Mouse (Mus musculus): Measurements from ENCODE around the gene Gm9913. TPM values are rescaled to one million over a fixed set of nuclear protein-coding genes. Genes with fewer than 3 reads are reported as not detected.

Gene Gm9913
- polyA plus RNA-seq, 1 experiment: 0.05 TPM

GRCm38 (mm10) chr2:125512544-125512943 is 7.7 kb downstream of the Gm9913 start:
- Histone ChIP-seq H3K27ac (ENCODE audit: insufficient read depth, low read length) (no peak overlapping the region), H3K4me3 (replicated peaks; ENCODE audit: insufficient read depth, low read depth, low read length) (no peak overlapping the region), H3K27me3 (ENCODE audit: control insufficient read depth, insufficient read depth, low read length) (no peaks in the 10 kb centered on the region; the same call in 1 of the 2 replicates), H3K4me1 (ENCODE audit: control insufficient read depth, insufficient read depth, low read length) (no peaks in the 10 kb centered on the region)
- 92% methylated on average over 4 of the region's 4 CpGs for WGBS
- TF ChIP-seq POLR2A (IDR thresholded peaks at IDR 0.05; ENCODE audit: borderline replicate concordance, insufficient read depth, low read length): no peak
- TF ChIP-seq CTCF (IDR thresholded peaks at IDR 0.05; ENCODE audit: borderline replicate concordance, insufficient read depth, low read depth, low read length): no peak
- no peak for DNase-seq

- TF ChIP-seq POLR2A (IDR thresholded peaks at IDR 0.05; ENCODE audit: borderline replicate concordance, insufficient read depth, low read length) (no peak), CTCF (IDR thresholded peaks at IDR 0.05; ENCODE audit: borderline replicate concordance, insufficient read depth, low read depth, low read length) (no peak)
- no peaks in the 10 kb centered on the region for H3K4me1 ChIP-seq (ENCODE audit: control insufficient read depth, insufficient read depth, low read length)
- DNase-seq: no peak
- H3K4me3 ChIP-seq (replicated peaks; ENCODE audit: insufficient read depth, low read depth, low read length): no peak overlapping the region
- 69% methylated on average over 3 of the region's 3 CpGs for WGBS
- H3K27me3 ChIP-seq (ENCODE audit: control insufficient read depth, insufficient read depth, low read length): no peaks in the 10 kb centered on the region; the same call in 1 of the 2 replicates
- no peak overlapping the region for H3K27ac ChIP-seq (ENCODE audit: insufficient read depth, low read length)
Measured at GRCm38 (mm10) chr2:125514391-125514790, 9.5 kb downstream of the Gm9913 start.

- Histone ChIP-seq H3K27me3 (ENCODE audit: control insufficient read depth, insufficient read depth, low read length) (no peaks in the 10 kb centered on the region; the same call in 1 of the 2 replicates), H3K4me1 (ENCODE audit: control insufficient read depth, insufficient read depth, low read length) (no peaks in the 10 kb centered on the region), H3K4me3 (replicated peaks; ENCODE audit: insufficient read depth, low read depth, low read length) (no peak overlapping the region), H3K27ac (ENCODE audit: insufficient read depth, low read length) (no peak overlapping the region)
- WGBS: 74% methylated on average over 12 of the region's 12 CpGs
- DNase-seq: no peak
- no peak for TF ChIP-seq POLR2A (IDR thresholded peaks at IDR 0.05; ENCODE audit: borderline replicate concordance, insufficient read depth, low read length)
- no peak for TF ChIP-seq CTCF (IDR thresholded peaks at IDR 0.05; ENCODE audit: borderline replicate concordance, insufficient read depth, low read depth, low read length)
Measured at GRCm38 (mm10) chr2:125515291-125516057, 10.6 kb downstream of the Gm9913 start.

- TF ChIP-seq POLR2A (IDR thresholded peaks at IDR 0.05; ENCODE audit: borderline replicate concordance, insufficient read depth, low read length) (no peak), CTCF (IDR thresholded peaks at IDR 0.05; ENCODE audit: borderline replicate concordance, insufficient read depth, low read depth, low read length) (no peak)
- WGBS: 48% methylated on average over 4 of the region's 4 CpGs
- DNase-seq: no peak
- no peaks in the 10 kb centered on the region for H3K4me1 ChIP-seq (ENCODE audit: control insufficient read depth, insufficient read depth, low read length)
- H3K27ac ChIP-seq (ENCODE audit: insufficient read depth, low read length): no peak overlapping the region
- H3K27me3 ChIP-seq (ENCODE audit: control insufficient read depth, insufficient read depth, low read length): no peaks in the 10 kb centered on the region; the same call in 1 of the 2 replicates
- H3K4me3 ChIP-seq (replicated peaks; ENCODE audit: insufficient read depth, low read depth, low read length): no peak overlapping the region
Measured at GRCm38 (mm10) chr2:125516594-125516993, 11.7 kb downstream of the Gm9913 start.

- WGBS: 85% methylated on average over 2 of the region's 2 CpGs
- DNase-seq: no peak
- no peaks in the 10 kb centered on the region for H3K27me3 ChIP-seq (ENCODE audit: control insufficient read depth, insufficient read depth, low read length)
- H3K4me1 ChIP-seq (ENCODE audit: control insufficient read depth, insufficient read depth, low read length): no peaks in the 10 kb centered on the region
- H3K27ac ChIP-seq (ENCODE audit: insufficient read depth, low read length): no peak overlapping the region
- TF ChIP-seq CTCF (IDR thresholded peaks at IDR 0.05; ENCODE audit: borderline replicate concordance, insufficient read depth, low read depth, low read length): no peak
- no peak for TF ChIP-seq POLR2A (IDR thresholded peaks at IDR 0.05; ENCODE audit: borderline replicate concordance, insufficient read depth, low read length)
- H3K4me3 ChIP-seq (replicated peaks; ENCODE audit: insufficient read depth, low read depth, low read length): no peak overlapping the region
Measured at GRCm38 (mm10) chr2:125525484-125525883, 20.6 kb downstream of the Gm9913 start.

GRCm38 (mm10) chr2:125526566-125526965 is 21.7 kb downstream of the Gm9913 start:
- DNase-seq: no peak
- Histone ChIP-seq H3K4me3 (replicated peaks; ENCODE audit: insufficient read depth, low read depth, low read length) (no peak overlapping the region), H3K27ac (ENCODE audit: insufficient read depth, low read length) (no peak overlapping the region), H3K27me3 (ENCODE audit: control insufficient read depth, insufficient read depth, low read length) (no peaks in the 10 kb centered on the region), H3K4me1 (ENCODE audit: control insufficient read depth, insufficient read depth, low read length) (no peaks in the 10 kb centered on the region)
- TF ChIP-seq CTCF (IDR thresholded peaks at IDR 0.05; ENCODE audit: borderline replicate concordance, insufficient read depth, low read depth, low read length): no peak
- no peak for TF ChIP-seq POLR2A (IDR thresholded peaks at IDR 0.05; ENCODE audit: borderline replicate concordance, insufficient read depth, low read length)
- 87% methylated on average over 5 of the region's 5 CpGs for WGBS

- WGBS: 40% methylated on average over 6 of the region's 6 CpGs
- Histone ChIP-seq H3K27ac (ENCODE audit: insufficient read depth, low read length) (no peak overlapping the region), H3K27me3 (ENCODE audit: control insufficient read depth, insufficient read depth, low read length) (no peaks in the 10 kb centered on the region), H3K4me1 (ENCODE audit: control insufficient read depth, insufficient read depth, low read length) (no peaks in the 10 kb centered on the region), H3K4me3 (replicated peaks; ENCODE audit: insufficient read depth, low read depth, low read length) (no peak overlapping the region)
- TF ChIP-seq POLR2A (IDR thresholded peaks at IDR 0.05; ENCODE audit: borderline replicate concordance, insufficient read depth, low read length) (no peak), CTCF (IDR thresholded peaks at IDR 0.05; ENCODE audit: borderline replicate concordance, insufficient read depth, low read depth, low read length) (no peak)
- DNase-seq: no peak
Measured at GRCm38 (mm10) chr2:125530665-125531064, 25.8 kb downstream of the Gm9913 start.

GRCm38 (mm10) chr2:125539640-125540039 is 34.8 kb downstream of the Gm9913 start:
- DNase-seq: no peak
- 76% methylated on average over 3 of the region's 3 CpGs for WGBS
- TF ChIP-seq POLR2A (IDR thresholded peaks at IDR 0.05; ENCODE audit: borderline replicate concordance, insufficient read depth, low read length): no peak
- TF ChIP-seq CTCF (IDR thresholded peaks at IDR 0.05; ENCODE audit: borderline replicate concordance, insufficient read depth, low read depth, low read length): no peak
- Histone ChIP-seq H3K27ac (ENCODE audit: insufficient read depth, low read length) (no peak overlapping the region), H3K4me1 (ENCODE audit: control insufficient read depth, insufficient read depth, low read length) (no peaks in the 10 kb centered on the region), H3K27me3 (ENCODE audit: control insufficient read depth, insufficient read depth, low read length) (no peaks in the 10 kb centered on the region; the same call in 1 of the 2 replicates), H3K4me3 (replicated peaks; ENCODE audit: insufficient read depth, low read depth, low read length) (no peak overlapping the region)
